Mouse (Mus musculus) liver, postnatal 0 days (tissue): ENCODE results near the gene Rnf17.

ENCODE experiments used
- CTCF ChIP-seq: sonication (generic); IDR thresholded peaks from 2 replicates; pipeline ENCODE4 v1.5.1; 2016; ENCODE audit warnings: antibody characterized with exemption, low read depth
- EP300 ChIP-seq: IDR thresholded peaks from 2 replicates; pipeline ENCODE4 v1.6.1; 2016; ENCODE audit warnings: antibody characterized with exemption, low read depth, mild to moderate bottlenecking

GRCm38 (mm10) chr14:56359131-56359530 lies 43.2 kb upstream of the Rnf17 start:
- TF ChIP-seq CTCF (no peak), EP300 (no peak)
